Mouse (Mus musculus) hindbrain, embryonic 16.5 days (tissue): Measurements from ENCODE around the gene Fbxl12. TPM values are rescaled to one million over a fixed set of nuclear protein-coding genes. Genes with fewer than 3 reads are reported as not detected.
"Not testable (repeated sequence)": the region's sequence is repeated elsewhere in the genome, so short reads cannot be mapped to it uniquely, and the experiment has no call there.

ENCODE experiments used
- ATAC-seq: fragments of 200-750 bp; cut with Nextera tagmentation; 2 replicates; pipeline ENCODE4 v1.8.0; 2017; ENCODE audit warnings: moderate TSS enrichment, moderate library complexity
- H3K27ac ChIP-seq: fragments of 300-500 bp; sonication (generic); 2 replicates; pipeline ENCODE4 v1.5.1; 2014; ENCODE audit warnings: low read depth, mild to moderate bottlenecking, control low read depth, low read length, moderate library complexity
- H3K27me3 ChIP-seq: fragments of 300-500 bp; sonication (generic); replicated peaks from 2 replicates; pipeline ENCODE4 v1.6.1; 2014; ENCODE audit warnings: low read length; ENCODE audit not compliant: control insufficient read depth, insufficient read depth
- H3K36me3 ChIP-seq: fragments of 300-500 bp; sonication (generic); 2 replicates; pipeline ENCODE4 v1.6.1; 2014; ENCODE audit warnings: mild to moderate bottlenecking, low read length, moderate library complexity, mixed read lengths; ENCODE audit not compliant: control insufficient read depth, insufficient read depth
- H3K4me1 ChIP-seq: fragments of 300-500 bp; sonication (generic); 2 replicates; pipeline ENCODE4 v1.6.1; 2014; ENCODE audit warnings: low read depth, low read length; ENCODE audit not compliant: control insufficient read depth, insufficient read depth
- H3K4me2 ChIP-seq: fragments of 300-500 bp; sonication (generic); 2 replicates; pipeline ENCODE4 v1.6.1; 2014; ENCODE audit warnings: mild to moderate bottlenecking, low read length, control low read depth, moderate library complexity
- H3K4me3 ChIP-seq: fragments of 300-500 bp; sonication (generic); 2 replicates; pipeline ENCODE4 v1.5.1; 2014; ENCODE audit warnings: mild to moderate bottlenecking, low read length, control low read depth, moderate library complexity
- H3K9ac ChIP-seq: fragments of 300-500 bp; sonication (generic); 2 replicates; pipeline ENCODE4 v1.6.1; 2014; ENCODE audit warnings: low read depth, mild to moderate bottlenecking, control low read depth, low read length, moderate library complexity
- H3K9me3 ChIP-seq: fragments of 300-500 bp; sonication (generic); 2 replicates; pipeline ENCODE4 v1.6.1; 2014; ENCODE audit warnings: mild to moderate bottlenecking, low read length, moderate library complexity; ENCODE audit not compliant: control insufficient read depth
- WGBS: fragments of 180-500 bp; shearing (Covaris S2); extraction: QIAGEN DNeasy Blood & Tissue Kit; methylation state at CpG from one replicate; pipeline ENCODE4 v1.1.7; 2014; 5-methylcytosine and 5-hydroxymethylcytosine counted together
- polyA plus RNA-seq: library from polyadenylated mRNA; unstranded; fragments of >200 nt; fragmentation: Nextera tagmentation; extraction: Ambion mirVana; gene quantifications from 2 replicates; pipeline ENCODE4 v1.2.1, GENCODE M21; 2015

Gene Fbxl12
- polyA plus RNA-seq, 1 experiment from 2014 or later, result 14.6 TPM

GRCm38 (mm10) chr9:20642101-20642895 is 2.3 kb downstream of the Fbxl12 start, which contains the start of gene Ubl5:
Gene Ubl5 (plus strand): TSS chr9:20642878.
- WGBS, result 1% methylated on average over 51 of the region's 51 CpGs
- Histone ChIP-seq H3K4me3 (peak within 1 kb of the TSS; percentile 90), H3K9me3 (no peaks in the 10 kb centered on the region), H3K27ac (peak within 1 kb of the TSS; percentile 89), H3K36me3 (peaks cover 8% of the 10 kb centered on the region), H3K4me2 (peak within 1 kb of the TSS; percentile 99), H3K4me1 (peaks cover 30% of the 10 kb centered on the region), H3K9ac (peak within 1 kb of the TSS; percentile 76), H3K27me3 (no peaks in the 10 kb centered on the region)
- peak; percentile 94 for ATAC-seq

DNA sequence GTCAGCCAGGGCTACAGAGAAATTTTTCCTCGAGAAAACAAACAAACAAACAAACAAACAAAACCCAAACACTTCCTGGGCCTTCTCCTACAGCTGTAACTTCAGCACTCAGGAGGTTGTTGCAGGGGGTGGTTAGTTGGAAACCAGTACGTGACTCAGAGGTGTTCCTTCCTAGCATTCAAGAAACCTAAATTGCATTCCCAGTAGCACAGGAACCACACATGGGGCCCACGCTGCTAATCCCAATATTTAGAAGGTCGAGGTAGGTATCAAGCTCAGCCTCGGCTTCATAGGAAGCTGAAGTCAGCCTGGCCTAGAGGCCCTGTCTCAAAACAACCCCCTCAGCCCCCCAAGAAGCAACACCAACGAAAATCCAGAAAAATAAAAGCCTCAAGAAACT is 3.1 kb downstream of the Fbxl12 start:
- ATAC-seq, result no peak
- Histone ChIP-seq H3K27ac (peak overlapping the region; percentile 89; the same call in 1 of the 2 replicates), H3K9ac (peak overlapping the region; percentile 76), H3K4me2 (peak overlapping the region; percentile 99), H3K27me3 (no peaks in the 10 kb centered on the region), H3K36me3 (peaks cover 6% of the 10 kb centered on the region; the same call in 1 of the 2 replicates), H3K4me1 (peaks cover 30% of the 10 kb centered on the region), H3K4me3 (peak overlapping the region; percentile 90), H3K9me3 (no peaks in the 10 kb centered on the region)
- 31% methylated on average over 6 of the region's 6 CpGs for WGBS

- peaks cover 17% of the 10 kb centered on the region for H3K4me1 ChIP-seq
- no peak overlapping the region for H3K9ac ChIP-seq
- no peaks in the 10 kb centered on the region for H3K27me3 ChIP-seq
- no peak for ATAC-seq
- no peak overlapping the region for H3K27ac ChIP-seq
- WGBS, result 89% methylated on average over 4 of the region's 4 CpGs
- H3K36me3 ChIP-seq, result 0 out of 2 replicates have a peak, but pooled peaks cover 6% of the 10 kb centered on the region
- H3K4me2 ChIP-seq, result no peak overlapping the region
- H3K9me3 ChIP-seq, result no peaks in the 10 kb centered on the region
- H3K4me3 ChIP-seq, result no peak overlapping the region
These were observed 5.1 kb downstream of the Fbxl12 start for GRCm38 (mm10) chr9:20639486-20639885.

GRCm38 (mm10) chr9:20638552-20638951 is 6.0 kb downstream of the Fbxl12 start:
- Histone ChIP-seq H3K36me3 (0 out of 2 replicates have a peak, but pooled peaks cover 6% of the 10 kb centered on the region), H3K9me3 (no peaks in the 10 kb centered on the region), H3K27me3 (no peaks in the 10 kb centered on the region), H3K4me1 (peaks cover 12% of the 10 kb centered on the region), H3K9ac (no peak overlapping the region), H3K27ac (no peak overlapping the region), H3K4me3 (no peak overlapping the region), H3K4me2 (no peak overlapping the region)
- 94% methylated on average over 19 of the region's 19 CpGs for WGBS
- ATAC-seq, result no peak

DNA sequence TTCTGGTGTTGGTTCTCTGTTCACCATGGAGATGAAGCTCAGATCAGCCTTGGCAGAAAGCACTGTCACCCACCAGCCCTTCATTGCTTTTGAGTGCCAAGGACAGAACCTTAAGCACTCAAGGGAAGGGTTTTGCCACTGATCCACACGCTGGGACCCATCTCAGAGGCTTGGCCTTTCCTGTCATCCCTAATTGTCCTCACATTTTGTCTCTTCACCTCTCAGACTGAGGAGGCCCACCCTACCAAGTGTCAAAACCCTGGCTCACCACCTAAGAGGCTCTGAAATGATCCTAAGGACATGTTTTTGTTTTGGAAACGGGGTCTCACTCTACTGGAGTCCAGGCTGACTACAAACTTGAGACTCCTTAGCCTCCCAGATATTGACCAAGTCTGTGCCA is 7.8 kb downstream of the Fbxl12 start:
- Histone ChIP-seq H3K4me1 (peaks cover 11% of the 10 kb centered on the region), H3K9me3 (no peaks in the 10 kb centered on the region), H3K4me2 (no peak overlapping the region), H3K4me3 (no peak overlapping the region), H3K36me3 (0 out of 2 replicates have a peak, but pooled peaks cover 6% of the 10 kb centered on the region), H3K27me3 (no peaks in the 10 kb centered on the region), H3K9ac (no peak overlapping the region), H3K27ac (no peak overlapping the region)
- ATAC-seq, result no peak
- 83% methylated on average over 2 of the region's 2 CpGs for WGBS

DNA sequence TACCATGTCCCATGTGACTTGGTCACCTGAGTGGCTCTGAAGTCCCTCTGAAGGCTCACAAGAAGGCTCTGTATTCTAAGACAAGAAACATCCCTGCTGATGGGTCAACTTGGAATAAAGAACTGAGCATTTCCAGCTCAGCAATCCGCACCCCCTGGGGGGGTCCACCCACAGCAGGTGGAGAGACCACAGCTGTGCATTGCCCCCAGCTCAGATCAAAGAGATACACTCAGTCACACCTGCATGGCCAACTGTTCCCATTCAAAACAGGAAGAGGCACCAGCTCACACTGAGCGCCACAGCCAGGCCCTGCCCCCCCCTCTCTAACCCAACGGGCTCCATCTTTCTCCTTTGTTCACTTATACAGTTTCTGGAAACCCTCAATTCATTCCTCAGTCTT is 8.3 kb downstream of the Fbxl12 start:
- Histone ChIP-seq H3K27me3 (no peaks in the 10 kb centered on the region), H3K9ac (no peak overlapping the region), H3K27ac (no peak overlapping the region), H3K4me2 (no peak overlapping the region), H3K9me3 (no peaks in the 10 kb centered on the region), H3K4me3 (no peak overlapping the region), H3K36me3 (0 out of 2 replicates have a peak, but pooled peaks cover 6% of the 10 kb centered on the region), H3K4me1 (peaks cover 7% of the 10 kb centered on the region)
- WGBS, result 84% methylated on average over 3 of the region's 3 CpGs
- no peak for ATAC-seq

DNA sequence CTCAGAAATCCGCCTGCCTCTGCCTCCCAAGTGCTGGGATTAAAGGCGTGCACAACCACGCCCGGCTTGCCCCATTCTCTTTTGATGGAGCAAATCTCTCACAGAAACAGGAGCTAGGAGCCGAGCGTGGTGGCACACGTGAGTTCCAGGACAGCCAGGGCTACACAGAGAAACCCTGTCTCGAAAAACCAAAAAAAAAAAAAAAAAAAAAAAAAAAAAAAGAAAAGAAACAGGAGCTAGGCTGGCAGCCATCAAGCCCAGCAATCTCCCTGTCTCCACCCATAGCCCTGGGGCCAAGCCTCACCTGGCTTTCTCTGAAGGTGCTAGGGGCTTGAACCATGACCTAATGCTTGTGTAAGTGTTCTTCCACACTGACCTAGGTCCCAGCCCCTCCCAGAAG is 8.9 kb downstream of the Fbxl12 start:
- H3K4me1 ChIP-seq, H3K4me2 ChIP-seq, H3K36me3 ChIP-seq, H3K27ac ChIP-seq, H3K4me3 ChIP-seq, H3K27me3 ChIP-seq, H3K9me3 ChIP-seq, ATAC-seq, H3K9ac ChIP-seq: not testable (repeated sequence)
- WGBS, result 94% methylated on average over 8 of the region's 8 CpGs

DNA sequence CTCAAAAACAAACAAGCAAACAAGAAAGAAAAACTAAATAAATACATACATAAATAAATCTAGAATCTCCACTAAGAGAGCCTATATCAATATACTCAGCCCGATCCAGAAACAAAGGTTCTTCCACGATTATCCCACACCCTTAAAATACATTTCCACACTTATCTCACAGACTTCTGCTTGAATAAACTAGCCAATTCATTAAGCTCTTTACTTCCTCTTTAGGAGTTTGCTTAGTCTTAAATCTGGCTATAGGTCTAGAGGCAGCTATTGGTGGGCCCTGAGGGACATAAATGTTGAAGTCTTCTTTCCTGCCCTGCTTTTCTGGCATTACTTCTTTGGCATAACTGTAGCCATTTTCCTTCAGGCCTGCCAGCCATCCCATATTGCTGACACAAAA is 13.2 kb downstream of the Fbxl12 start:
- H3K27ac ChIP-seq, result no peak overlapping the region
- ATAC-seq, result no peak
- H3K27me3 ChIP-seq, result no peaks in the 10 kb centered on the region
- no peak overlapping the region for H3K9ac ChIP-seq
- H3K9me3 ChIP-seq, result no peaks in the 10 kb centered on the region
- H3K36me3 ChIP-seq, result 0 out of 2 replicates have a peak, but pooled peaks cover 3% of the 10 kb centered on the region
- no peak overlapping the region for H3K4me3 ChIP-seq
- WGBS, result 90% methylated on average over 2 of the region's 2 CpGs
- H3K4me2 ChIP-seq, result no peak overlapping the region
- H3K4me1 ChIP-seq, result no peaks in the 10 kb centered on the region

DNA sequence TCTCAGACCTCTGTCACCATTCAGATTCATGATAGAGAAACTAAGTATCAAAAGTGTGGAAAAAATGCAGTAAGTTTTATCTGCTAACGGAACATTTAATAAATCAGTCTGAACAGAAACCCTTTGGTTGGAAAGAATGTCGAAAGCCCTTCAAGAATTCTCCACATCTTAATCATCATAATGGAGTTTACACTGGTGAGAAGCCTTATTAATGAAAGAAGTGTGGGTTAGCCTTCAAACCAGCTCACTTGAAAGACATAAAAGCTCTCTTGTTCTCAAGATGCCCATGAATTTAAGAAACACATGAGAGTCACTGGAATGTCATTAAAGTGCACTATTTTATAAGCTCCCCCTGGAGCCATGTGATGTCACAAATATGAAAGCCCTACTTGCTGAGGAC is 27.9 kb downstream of the Fbxl12 start:
- no peak overlapping the region for H3K9ac ChIP-seq
- H3K4me2 ChIP-seq, result no peak overlapping the region
- ATAC-seq, result no peak
- no peaks in the 10 kb centered on the region for H3K4me1 ChIP-seq
- no peaks in the 10 kb centered on the region; the same call in 1 of the 2 replicates for H3K36me3 ChIP-seq
- H3K27me3 ChIP-seq, result no peaks in the 10 kb centered on the region
- WGBS, result 98% methylated on average over 2 of the region's 2 CpGs
- H3K4me3 ChIP-seq, result no peak overlapping the region
- no peaks in the 10 kb centered on the region for H3K9me3 ChIP-seq
- no peak overlapping the region for H3K27ac ChIP-seq
